Mouse (Mus musculus): ENCODE results near the gene Cd96. TPM values are rescaled to one million over a fixed set of nuclear protein-coding genes. Genes with fewer than 3 reads are reported as not detected.

Cd96 gene
- polyA plus RNA-seq, 1 experiment from 2014 or later = 2.8 TPM

DNA sequence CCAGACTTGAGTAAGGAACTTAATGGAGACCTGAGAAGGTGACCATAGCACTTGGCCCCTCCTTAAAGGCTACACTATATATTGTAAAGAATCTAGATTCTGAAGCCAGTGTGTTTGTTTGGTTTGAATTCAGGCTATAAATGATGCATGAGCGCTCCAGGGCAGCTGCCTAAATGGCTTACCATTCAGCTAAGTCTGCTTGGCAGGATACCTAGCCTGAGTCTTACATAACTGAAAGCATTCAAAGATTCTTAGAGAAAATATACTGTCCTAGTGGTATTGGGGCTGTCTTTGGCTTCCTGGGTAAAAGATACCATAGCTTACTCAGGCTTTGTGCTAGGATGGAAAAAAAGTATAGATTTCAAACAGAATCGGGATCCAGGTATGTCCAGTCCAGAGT, 98.7 kb downstream of the Cd96 start:
- Histone ChIP-seq H3K27ac (ENCODE audit: low read length) (no peak overlapping the region), H3K4me1 (ENCODE audit: control insufficient read depth, insufficient read depth, low read length) (no peaks in the 10 kb centered on the region), H3K9me3 (replicated peaks; ENCODE audit: control insufficient read depth, low read length) (no peaks in the 10 kb centered on the region), H3K9ac (ENCODE audit: low read length) (no peak overlapping the region), H3K4me2 (ENCODE audit: low read depth, low read length) (no peak overlapping the region), H3K4me3 (ENCODE audit: low read length) (no peak overlapping the region), H3K36me3 (ENCODE audit: control insufficient read depth, insufficient read depth) (no peaks in the 10 kb centered on the region), H3K27me3 (ENCODE audit: control insufficient read depth, insufficient read depth, low read length) (no peaks in the 10 kb centered on the region)
- WGBS = 88% methylated on average over 2 of the region's 2 CpGs
- no peak for ATAC-seq (replicated peaks; ENCODE audit: extremely low read depth, insufficient read depth, low FRiP score)

DNA sequence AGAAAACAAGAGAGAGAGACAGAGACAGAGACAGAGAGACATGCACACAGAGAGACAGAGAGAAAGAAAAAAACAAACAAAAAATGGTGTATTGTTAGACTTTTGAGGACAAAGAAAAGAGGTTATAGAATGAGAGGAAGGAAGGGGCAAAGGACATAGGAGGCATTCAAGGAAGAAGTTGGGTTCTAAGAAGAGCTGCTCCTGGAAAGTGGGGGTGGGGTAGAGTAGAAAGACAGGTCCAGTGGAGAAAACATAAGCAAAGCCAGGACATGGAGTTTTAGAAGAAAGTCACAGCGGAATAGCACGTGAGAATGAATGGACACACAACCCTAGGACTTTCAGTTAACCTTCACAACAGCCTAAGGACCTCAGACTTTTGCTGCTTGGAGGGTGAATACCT, 99.7 kb downstream of the Cd96 start:
- Histone ChIP-seq H3K9ac (ENCODE audit: low read length) (no peak overlapping the region), H3K27ac (ENCODE audit: low read length) (no peak overlapping the region), H3K9me3 (replicated peaks; ENCODE audit: control insufficient read depth, low read length) (no peaks in the 10 kb centered on the region; the same call in 1 of the 2 replicates), H3K4me1 (ENCODE audit: control insufficient read depth, insufficient read depth, low read length) (no peaks in the 10 kb centered on the region), H3K4me2 (ENCODE audit: low read depth, low read length) (no peak overlapping the region), H3K36me3 (ENCODE audit: control insufficient read depth, insufficient read depth) (no peaks in the 10 kb centered on the region), H3K4me3 (ENCODE audit: low read length) (no peak overlapping the region), H3K27me3 (ENCODE audit: control insufficient read depth, insufficient read depth, low read length) (no peaks in the 10 kb centered on the region)
- no peak for ATAC-seq (replicated peaks; ENCODE audit: extremely low read depth, insufficient read depth, low FRiP score)
- WGBS = 77% methylated on average over 2 of the region's 2 CpGs

DNA sequence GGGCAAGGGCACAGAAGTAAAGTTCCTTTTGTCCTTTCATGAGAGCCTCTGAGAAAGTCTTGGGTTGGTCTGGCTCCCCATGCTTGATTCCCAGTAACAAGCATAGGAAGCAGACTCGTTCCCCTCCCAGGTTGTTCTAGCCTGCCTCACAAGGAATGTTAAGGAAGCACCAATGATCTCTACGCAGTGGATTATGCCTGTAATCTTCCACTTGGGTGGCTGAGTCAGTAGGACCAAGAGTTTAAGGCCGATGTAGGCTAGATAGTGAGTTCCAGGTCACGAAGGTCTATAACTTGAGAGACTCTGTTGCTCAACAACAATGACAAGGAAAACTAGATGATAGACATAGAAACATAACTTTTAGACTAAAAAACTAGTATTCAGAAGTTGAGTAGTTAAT, 100.3 kb downstream of the Cd96 start:
- no peaks in the 10 kb centered on the region for H3K36me3 ChIP-seq (ENCODE audit: control insufficient read depth, insufficient read depth)
- H3K27me3 ChIP-seq (ENCODE audit: control insufficient read depth, insufficient read depth, low read length) = no peaks in the 10 kb centered on the region
- 75% methylated on average over 4 of the region's 4 CpGs for WGBS
- no peak overlapping the region for H3K27ac ChIP-seq (ENCODE audit: low read length)
- no peak overlapping the region for H3K9ac ChIP-seq (ENCODE audit: low read length)
- no peak overlapping the region for H3K4me3 ChIP-seq (ENCODE audit: low read length)
- ATAC-seq (replicated peaks; ENCODE audit: extremely low read depth, insufficient read depth, low FRiP score) = no peak
- no peaks in the 10 kb centered on the region; the same call in 1 of the 2 replicates for H3K9me3 ChIP-seq (replicated peaks; ENCODE audit: control insufficient read depth, low read length)
- H3K4me1 ChIP-seq (ENCODE audit: control insufficient read depth, insufficient read depth, low read length) = no peaks in the 10 kb centered on the region
- no peak overlapping the region for H3K4me2 ChIP-seq (ENCODE audit: low read depth, low read length)

DNA sequence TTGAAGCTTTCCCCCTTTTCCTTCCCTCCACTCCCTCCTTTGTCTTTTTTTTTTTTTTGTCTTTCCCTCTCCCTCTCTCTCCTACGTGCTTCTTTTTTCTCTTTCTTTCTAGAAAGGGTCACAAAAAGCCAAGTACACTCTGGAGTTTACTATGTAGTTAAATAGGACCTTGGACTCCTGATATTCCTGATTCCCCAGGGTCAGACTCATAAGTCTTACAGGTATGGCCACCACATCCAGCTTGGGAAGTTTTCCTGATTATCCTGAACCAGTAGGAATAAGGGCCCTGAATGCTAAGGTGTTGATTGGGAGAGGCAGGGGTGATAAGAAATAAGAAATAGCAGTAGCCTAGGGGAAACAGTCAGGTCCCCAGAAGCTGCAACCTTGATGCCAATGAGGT, 100.7 kb downstream of the Cd96 start:
- Histone ChIP-seq H3K9me3 (replicated peaks; ENCODE audit: control insufficient read depth, low read length) (no peaks in the 10 kb centered on the region; the same call in 1 of the 2 replicates), H3K36me3 (ENCODE audit: control insufficient read depth, insufficient read depth) (no peaks in the 10 kb centered on the region), H3K4me1 (ENCODE audit: control insufficient read depth, insufficient read depth, low read length) (no peaks in the 10 kb centered on the region), H3K4me3 (ENCODE audit: low read length) (no peak overlapping the region), H3K4me2 (ENCODE audit: low read depth, low read length) (no peak overlapping the region), H3K27ac (ENCODE audit: low read length) (no peak overlapping the region), H3K9ac (ENCODE audit: low read length) (no peak overlapping the region), H3K27me3 (ENCODE audit: control insufficient read depth, insufficient read depth, low read length) (no peaks in the 10 kb centered on the region)
- ATAC-seq (replicated peaks; ENCODE audit: extremely low read depth, insufficient read depth, low FRiP score) = no peak
- 68% methylated on average over 1 of the region's 1 CpGs for WGBS

DNA sequence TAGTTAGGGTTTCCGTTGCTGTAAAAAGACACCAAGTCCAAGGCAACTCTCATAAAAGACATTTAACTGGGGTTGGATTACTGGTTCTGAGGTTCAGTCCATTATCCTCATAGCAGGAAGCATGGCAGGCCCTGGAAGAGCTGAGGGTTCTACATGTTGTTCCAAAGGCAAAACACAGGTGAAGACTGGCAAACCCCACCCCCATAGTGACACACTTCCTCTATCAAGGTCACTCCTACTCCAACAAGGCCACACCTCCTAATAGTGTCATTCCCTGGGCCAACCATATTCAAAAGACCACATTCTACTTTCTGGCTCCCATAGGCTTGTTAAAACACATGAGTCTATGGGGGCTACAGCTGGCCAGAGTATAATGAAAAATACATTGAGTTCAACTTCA, 108.4 kb downstream of the Cd96 start:
- H3K4me3 ChIP-seq (ENCODE audit: low read length) = no peak overlapping the region
- H3K27me3 ChIP-seq (ENCODE audit: control insufficient read depth, insufficient read depth, low read length) = no peaks in the 10 kb centered on the region
- no peaks in the 10 kb centered on the region; the same call in 1 of the 2 replicates for H3K9me3 ChIP-seq (replicated peaks; ENCODE audit: control insufficient read depth, low read length)
- no peak for ATAC-seq (replicated peaks; ENCODE audit: extremely low read depth, insufficient read depth, low FRiP score)
- no peak overlapping the region for H3K9ac ChIP-seq (ENCODE audit: low read length)
- WGBS = 82% methylated on average over 1 of the region's 1 CpGs
- no peak overlapping the region for H3K4me2 ChIP-seq (ENCODE audit: low read depth, low read length)
- H3K4me1 ChIP-seq (ENCODE audit: control insufficient read depth, insufficient read depth, low read length) = peaks cover 4% of the 10 kb centered on the region
- no peaks in the 10 kb centered on the region for H3K36me3 ChIP-seq (ENCODE audit: control insufficient read depth, insufficient read depth)
- no peak overlapping the region for H3K27ac ChIP-seq (ENCODE audit: low read length)

DNA sequence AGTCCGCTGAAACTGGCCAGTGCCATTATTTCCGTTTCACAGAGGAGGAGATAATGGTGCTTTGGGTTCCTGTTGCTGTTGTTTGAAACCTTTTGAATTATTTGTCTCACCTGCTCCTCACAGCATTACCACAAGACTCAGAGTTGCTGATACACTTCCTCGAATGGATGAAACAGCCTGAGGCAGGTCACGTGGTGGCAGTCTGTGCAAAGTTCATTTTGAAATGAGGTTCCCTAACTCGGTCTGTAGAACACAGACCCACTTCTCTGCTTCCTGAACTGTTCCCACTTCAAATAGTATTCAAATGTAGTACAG, 109.2 kb downstream of the Cd96 start:
- Histone ChIP-seq H3K4me3 (ENCODE audit: low read length) (peak overlapping the region; percentile 84), H3K4me1 (ENCODE audit: control insufficient read depth, insufficient read depth, low read length) (peaks cover 4% of the 10 kb centered on the region), H3K9me3 (replicated peaks; ENCODE audit: control insufficient read depth, low read length) (no peaks in the 10 kb centered on the region; the same call in 1 of the 2 replicates), H3K27me3 (ENCODE audit: control insufficient read depth, insufficient read depth, low read length) (no peaks in the 10 kb centered on the region), H3K36me3 (ENCODE audit: control insufficient read depth, insufficient read depth) (no peaks in the 10 kb centered on the region), H3K27ac (ENCODE audit: low read length) (peak overlapping the region; percentile 79), H3K9ac (ENCODE audit: low read length) (peak overlapping the region; percentile 84), H3K4me2 (ENCODE audit: low read depth, low read length) (peak overlapping the region; percentile 99)
- 0 out of 2 replicates have a peak, but pooled peaks have one; percentile 3 for ATAC-seq (replicated peaks; ENCODE audit: extremely low read depth, insufficient read depth, low FRiP score)
- 12% methylated on average over 5 of the region's 5 CpGs for WGBS

DNA sequence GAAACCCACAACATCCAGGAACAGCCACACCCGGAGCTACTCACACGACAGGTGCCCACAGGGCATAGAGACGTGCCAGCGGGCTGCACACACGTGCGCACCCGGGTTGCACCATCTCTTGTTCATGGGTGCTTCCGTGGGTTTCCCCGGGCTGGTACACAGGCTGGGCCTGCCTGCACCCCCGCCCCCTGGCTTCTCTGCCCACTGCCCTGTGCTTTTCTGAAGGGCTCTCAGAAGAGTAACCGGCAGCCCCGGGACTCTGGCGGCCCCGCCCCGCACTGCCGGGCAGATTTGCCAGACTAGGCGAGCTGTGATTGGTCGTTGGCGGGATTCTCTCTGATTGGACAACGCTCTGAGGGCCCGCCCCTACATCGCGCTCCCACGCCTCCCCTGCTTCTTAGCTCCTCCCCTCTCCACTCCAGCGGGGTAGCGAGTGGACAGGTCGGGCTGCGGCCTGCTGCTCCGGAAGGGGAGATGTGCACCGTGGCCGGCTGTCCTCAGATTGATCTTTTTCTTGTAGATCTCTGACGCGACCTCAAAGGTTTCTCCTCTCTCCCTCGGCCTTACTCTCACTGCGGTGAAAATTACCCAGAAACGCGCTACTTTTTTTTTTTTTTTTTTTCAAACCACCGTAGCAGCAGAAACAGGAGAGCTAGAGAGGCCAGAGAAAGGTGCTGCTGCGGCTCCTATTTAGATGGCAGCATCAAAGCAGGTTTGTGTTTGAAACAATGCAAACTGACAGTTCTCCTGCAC, 109.7 kb downstream of the Cd96 start, which contains the start of gene Plcxd2:
Gene Plcxd2 (minus strand): TSS at position 66 of the 753 bp plus-strand sequence.
- ATAC-seq (replicated peaks; ENCODE audit: extremely low read depth, insufficient read depth, low FRiP score) = peak; percentile 99
- H3K4me3 ChIP-seq (ENCODE audit: low read length) = peak within 1 kb of the TSS; percentile 84
- peaks cover 4% of the 10 kb centered on the region for H3K4me1 ChIP-seq (ENCODE audit: control insufficient read depth, insufficient read depth, low read length)
- peak within 1 kb of the TSS; percentile 84 for H3K9ac ChIP-seq (ENCODE audit: low read length)
- H3K4me2 ChIP-seq (ENCODE audit: low read depth, low read length) = peak within 1 kb of the TSS; percentile 99
- H3K27me3 ChIP-seq (ENCODE audit: control insufficient read depth, insufficient read depth, low read length) = no peaks in the 10 kb centered on the region
- H3K27ac ChIP-seq (ENCODE audit: low read length) = peak within 1 kb of the TSS; percentile 79
- H3K36me3 ChIP-seq (ENCODE audit: control insufficient read depth, insufficient read depth) = no peaks in the 10 kb centered on the region
- WGBS = under 1% methylated on average over 39 of the region's 39 CpGs
- H3K9me3 ChIP-seq (replicated peaks; ENCODE audit: control insufficient read depth, low read length) = no peaks in the 10 kb centered on the region; the same call in 1 of the 2 replicates

DNA sequence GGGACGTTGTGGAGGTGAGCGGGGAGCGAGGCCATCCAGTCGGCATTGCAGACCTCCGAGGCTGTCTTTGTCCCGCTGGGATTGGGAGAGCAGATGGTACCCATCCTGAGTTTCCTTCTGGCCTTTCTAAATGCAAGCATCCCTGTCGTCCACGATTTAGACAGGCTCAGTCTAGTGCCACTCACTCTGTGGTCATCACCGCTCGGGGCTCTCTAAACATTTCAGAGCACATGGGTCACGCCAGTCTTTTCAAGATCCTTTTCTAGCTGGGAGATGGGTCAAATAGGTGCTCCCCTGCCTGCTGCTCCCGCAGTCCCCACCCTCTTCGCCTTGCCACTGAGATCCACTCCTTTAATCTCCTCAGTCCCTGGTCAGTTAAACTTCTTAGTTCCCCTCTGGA, 110.3 kb downstream of the Cd96 start:
- Histone ChIP-seq H3K36me3 (ENCODE audit: control insufficient read depth, insufficient read depth) (no peaks in the 10 kb centered on the region), H3K27ac (ENCODE audit: low read length) (peak overlapping the region; percentile 21; the same call in 1 of the 2 replicates), H3K9me3 (replicated peaks; ENCODE audit: control insufficient read depth, low read length) (no peaks in the 10 kb centered on the region), H3K4me2 (ENCODE audit: low read depth, low read length) (peak overlapping the region; percentile 99), H3K9ac (ENCODE audit: low read length) (peak overlapping the region; percentile 84), H3K4me1 (ENCODE audit: control insufficient read depth, insufficient read depth, low read length) (peaks cover 4% of the 10 kb centered on the region), H3K4me3 (ENCODE audit: low read length) (peak overlapping the region; percentile 84), H3K27me3 (ENCODE audit: control insufficient read depth, insufficient read depth, low read length) (no peaks in the 10 kb centered on the region)
- 2% methylated on average over 13 of the region's 13 CpGs for WGBS
- peak; percentile 6; the same call in 1 of the 2 replicates for ATAC-seq (replicated peaks; ENCODE audit: extremely low read depth, insufficient read depth, low FRiP score)

DNA sequence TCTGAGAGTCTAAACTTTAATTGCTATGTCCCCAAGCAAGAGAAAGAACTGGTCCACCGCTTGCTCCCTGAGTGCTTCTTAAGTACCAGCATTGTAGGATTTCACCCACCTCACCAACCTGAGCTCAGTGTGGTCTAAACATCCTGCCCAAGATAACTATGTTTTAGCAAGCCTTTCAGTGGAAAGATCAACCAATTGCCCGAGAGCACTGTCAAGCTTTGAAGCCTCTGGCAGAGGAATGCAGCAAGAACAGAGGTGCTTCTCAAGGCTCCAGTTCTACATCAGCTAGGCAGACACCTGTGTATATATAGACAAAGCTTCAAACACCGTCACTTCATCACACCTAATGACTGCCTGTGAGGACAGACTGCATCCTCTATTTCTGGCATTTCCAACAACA, 111.3 kb downstream of the Cd96 start:
- Histone ChIP-seq H3K27me3 (ENCODE audit: control insufficient read depth, insufficient read depth, low read length) (no peaks in the 10 kb centered on the region), H3K36me3 (ENCODE audit: control insufficient read depth, insufficient read depth) (no peaks in the 10 kb centered on the region), H3K4me2 (ENCODE audit: low read depth, low read length) (no peak overlapping the region), H3K4me3 (ENCODE audit: low read length) (no peak overlapping the region), H3K9ac (ENCODE audit: low read length) (no peak overlapping the region), H3K4me1 (ENCODE audit: control insufficient read depth, insufficient read depth, low read length) (peaks cover 4% of the 10 kb centered on the region), H3K9me3 (replicated peaks; ENCODE audit: control insufficient read depth, low read length) (no peaks in the 10 kb centered on the region), H3K27ac (ENCODE audit: low read length) (no peak overlapping the region)
- ATAC-seq (replicated peaks; ENCODE audit: extremely low read depth, insufficient read depth, low FRiP score) = no peak
- WGBS = 51% methylated on average over 3 of the region's 3 CpGs
